Mouse (Mus musculus): ENCODE measurements around the gene Qrfpr. TPM values are rescaled to one million over a fixed set of nuclear protein-coding genes. Genes with fewer than 3 reads are reported as not detected.

The Qrfpr gene
- total RNA-seq, 2 experiments from 2014 or later: not detected

- no peak for ATAC-seq (replicated peaks; ENCODE audit: low FRiP score, poor library complexity, severe bottlenecking)
Observed at GRCm38 (mm10) chr3:36155268-36155667, 66.8 kb downstream of the Qrfpr start.

GRCm38 (mm10) chr3:36150934-36151686, 71.0 kb downstream of the Qrfpr start, which contains the start of gene D3Ertd254e:
Gene D3Ertd254e (plus strand): TSS chr3:36151017.
- ATAC-seq (replicated peaks; ENCODE audit: low FRiP score, poor library complexity, severe bottlenecking): peak; percentile 97

GRCm38 (mm10) chr3:36150537-36150933, 71.6 kb downstream of the Qrfpr start:
- no peak for ATAC-seq (replicated peaks; ENCODE audit: low FRiP score, poor library complexity, severe bottlenecking)

GRCm38 (mm10) chr3:36138996-36139395, 83.1 kb downstream of the Qrfpr start:
- ATAC-seq (replicated peaks; ENCODE audit: low FRiP score, poor library complexity, severe bottlenecking): no peak

- ATAC-seq (replicated peaks; ENCODE audit: low FRiP score, poor library complexity, severe bottlenecking): no peak
Observed at GRCm38 (mm10) chr3:36138171-36138660, 83.9 kb downstream of the Qrfpr start.

- no peak for ATAC-seq (replicated peaks; ENCODE audit: low FRiP score, poor library complexity, severe bottlenecking)
Observed at GRCm38 (mm10) chr3:36137560-36137959, 84.6 kb downstream of the Qrfpr start.

GRCm38 (mm10) chr3:36136152-36136551, 86.0 kb downstream of the Qrfpr start:
- ATAC-seq (replicated peaks; ENCODE audit: low FRiP score, poor library complexity, severe bottlenecking): no peak

Other genes starting within 250 kb of the Qrfpr start
- 2.1 and 11.3 TPM in 2 replicates for gene Mccc1, start 221.6 kb downstream of the Qrfpr start, total RNA-seq (2015; ENCODE audit: low replicate concordance)
- gene Mccc1, start 221.6 kb downstream of the Qrfpr start, total RNA-seq (2017; ENCODE audit: low replicate concordance): 2.1 and 7.3 TPM in 2 replicates
- not detected in 2 replicates for gene Ccdc144b, start 168.8 kb downstream of the Qrfpr start, total RNA-seq (2015; ENCODE audit: low replicate concordance)
- 0.26 and 1.1 TPM in 2 replicates for gene Ccdc144b, start 168.8 kb downstream of the Qrfpr start, total RNA-seq (2017; ENCODE audit: low replicate concordance)
- gene Acad9, start 156.3 kb downstream of the Qrfpr start, total RNA-seq (2015; ENCODE audit: low replicate concordance): 4.2 TPM in 2 replicates
- 5.0 and 14.8 TPM in 2 replicates for gene Acad9, start 156.3 kb downstream of the Qrfpr start, total RNA-seq (2017; ENCODE audit: low replicate concordance)
- under 0.01 and 1.0 TPM in 2 replicates for gene D3Ertd254e, start 71.3 kb downstream of the Qrfpr start, total RNA-seq (2015; ENCODE audit: low replicate concordance)
- gene D3Ertd254e, start 71.3 kb downstream of the Qrfpr start, total RNA-seq (2017; ENCODE audit: low replicate concordance): 0.28 and 1.1 TPM in 2 replicates

Data from erythroblast, adult 5-6 weeks (primary cell).